Mouse (Mus musculus): ENCODE measurements around the gene Set. TPM values are rescaled to one million over a fixed set of nuclear protein-coding genes. Genes with fewer than 3 reads are reported as not detected.
"Not testable (repeated sequence)": the region's sequence is repeated elsewhere in the genome, so short reads cannot be mapped to it uniquely, and the experiment has no call there.

The Set gene
- polyA plus RNA-seq, 1 experiment = 312 TPM

DNA sequence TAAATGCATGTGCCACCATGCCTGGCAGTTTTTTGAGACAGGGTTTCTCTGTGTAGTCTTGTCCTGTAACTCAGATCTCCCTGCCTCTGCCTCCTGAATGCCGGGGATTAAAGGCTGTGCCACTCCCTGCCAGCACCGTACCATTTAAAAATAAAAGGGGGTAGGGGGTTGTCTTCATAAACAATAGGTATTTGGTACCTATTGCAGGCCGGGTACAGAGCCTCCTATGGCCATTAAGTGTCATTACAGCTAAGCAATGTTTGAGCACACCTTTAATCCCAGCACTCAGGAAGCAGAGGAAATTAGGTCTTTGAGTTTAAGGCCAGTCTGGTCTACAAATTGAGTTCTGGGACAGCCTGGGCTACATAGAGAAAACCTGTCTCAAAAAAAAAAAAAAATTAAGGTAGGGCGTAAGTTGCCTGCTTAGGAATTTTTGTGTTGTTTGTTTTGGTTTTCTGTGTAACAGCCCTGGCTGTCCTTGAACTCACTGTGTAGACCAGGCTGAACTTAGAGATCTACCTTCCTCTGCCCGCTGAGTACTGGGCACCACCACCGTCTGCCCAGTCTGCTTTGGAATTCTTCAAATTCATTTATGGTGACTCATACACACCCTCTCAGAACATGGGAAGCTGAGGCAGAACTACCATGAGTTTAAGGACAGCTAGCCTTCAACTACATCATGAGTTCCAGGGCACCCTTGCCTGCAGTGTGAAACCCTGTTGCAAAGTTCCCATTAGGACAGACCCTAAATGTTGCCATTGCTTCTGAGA, 5.0 kb upstream of the Set start:
- Histone ChIP-seq H3K4me3 (ENCODE audit: insufficient read depth, poor library complexity, severe bottlenecking) (no peak overlapping the region), H3K79me3 (ENCODE audit: low read depth) (no peaks in the 10 kb centered on the region), H3K79me2 (ENCODE audit: control insufficient read depth, insufficient read depth) (peaks cover 12% of the 10 kb centered on the region), H3K27me3 (ENCODE audit: control insufficient read depth, insufficient read depth, insufficient read length) (no peaks in the 10 kb centered on the region), H3ac (ENCODE audit: control insufficient read depth, insufficient read length, low read depth) (no peak overlapping the region), H3K36me3 (ENCODE audit: control insufficient read depth, insufficient read depth) (no peaks in the 10 kb centered on the region)
- TF ChIP-seq MYOG (IDR thresholded peaks at IDR 0.05; ENCODE audit: control insufficient read depth, extremely low read depth, insufficient read length) = no peak
- TF ChIP-seq CTCF (IDR thresholded peaks at IDR 0.05; ENCODE audit: control insufficient read depth, insufficient read depth, insufficient read length) = no peak

DNA sequence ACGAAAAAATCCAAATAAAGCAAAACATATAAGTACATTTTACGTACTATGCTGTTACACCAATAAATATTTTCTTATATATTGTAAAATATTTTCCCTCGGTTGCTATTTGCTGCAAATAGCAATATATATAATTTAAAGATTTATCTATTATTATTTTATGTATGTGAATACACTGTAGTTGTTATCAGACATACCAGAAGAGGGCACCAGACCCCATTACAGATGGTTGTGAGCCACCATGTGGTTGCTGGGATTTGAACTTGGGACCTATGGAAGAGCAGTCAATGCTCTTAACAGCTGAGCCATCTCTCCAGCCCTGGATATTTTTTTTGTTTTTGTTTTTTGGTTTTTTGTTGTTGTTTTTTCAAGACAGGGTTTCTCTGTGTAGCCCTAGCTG, 1.9 kb upstream of the Set start:
- H3K79me3 ChIP-seq (ENCODE audit: low read depth) = not testable (repeated sequence)

DNA sequence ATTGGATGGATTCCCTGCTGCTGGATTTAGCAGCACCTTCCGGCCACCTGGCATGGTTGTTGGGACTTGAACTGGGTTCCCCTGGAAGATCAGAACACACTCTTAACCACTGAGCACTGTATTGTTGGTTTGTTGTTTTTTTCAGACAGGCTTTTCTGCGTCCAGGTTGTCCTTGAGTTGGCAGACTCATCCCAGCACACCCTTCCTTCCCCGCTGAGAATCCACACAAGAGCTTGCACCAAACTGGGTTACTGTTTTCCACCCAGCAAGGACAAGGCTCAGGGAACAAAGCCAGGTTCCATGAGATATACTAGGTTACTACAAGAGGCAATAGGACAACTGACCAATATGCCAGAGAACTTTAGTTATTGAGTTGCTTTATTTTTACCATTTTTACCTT, 442 bp upstream of the Set start:
- Histone ChIP-seq H3K79me3 (ENCODE audit: low read depth) (no peaks in the 10 kb centered on the region), H3K4me3 (ENCODE audit: insufficient read depth, poor library complexity, severe bottlenecking) (no peak overlapping the region), H3K36me3 (ENCODE audit: control insufficient read depth, insufficient read depth) (no peaks in the 10 kb centered on the region), H3K79me2 (ENCODE audit: control insufficient read depth, insufficient read depth) (no peaks in the 10 kb centered on the region), H3ac (ENCODE audit: control insufficient read depth, insufficient read length, low read depth) (no peak overlapping the region), H3K27me3 (ENCODE audit: control insufficient read depth, insufficient read depth, insufficient read length) (no peaks in the 10 kb centered on the region)
- TF ChIP-seq CTCF (IDR thresholded peaks at IDR 0.05; ENCODE audit: control insufficient read depth, insufficient read depth, insufficient read length) = no peak
- no peak for TF ChIP-seq USF1 (IDR thresholded peaks at IDR 0.05; ENCODE audit: low read depth)
- no peak for TF ChIP-seq MYOG (IDR thresholded peaks at IDR 0.05; ENCODE audit: control insufficient read depth, extremely low read depth, insufficient read length)
- no peak for TF ChIP-seq CEBPB (IDR thresholded peaks at IDR 0.05; ENCODE audit: low read depth)
- no peak for TF ChIP-seq FOSL1 (IDR thresholded peaks at IDR 0.05; ENCODE audit: insufficient read depth, low read length, poor library complexity, severe bottlenecking)

More for the DNA sequence above, 1.9 kb upstream of the Set start:
- not testable (repeated sequence) for H3K27me3 ChIP-seq (ENCODE audit: control insufficient read depth, insufficient read depth, insufficient read length); H3ac ChIP-seq (ENCODE audit: control insufficient read depth, insufficient read length, low read depth); H3K36me3 ChIP-seq (ENCODE audit: control insufficient read depth, insufficient read depth); H3K4me3 ChIP-seq (ENCODE audit: insufficient read depth, poor library complexity, severe bottlenecking); H3K79me2 ChIP-seq (ENCODE audit: control insufficient read depth, insufficient read depth)

DNA sequence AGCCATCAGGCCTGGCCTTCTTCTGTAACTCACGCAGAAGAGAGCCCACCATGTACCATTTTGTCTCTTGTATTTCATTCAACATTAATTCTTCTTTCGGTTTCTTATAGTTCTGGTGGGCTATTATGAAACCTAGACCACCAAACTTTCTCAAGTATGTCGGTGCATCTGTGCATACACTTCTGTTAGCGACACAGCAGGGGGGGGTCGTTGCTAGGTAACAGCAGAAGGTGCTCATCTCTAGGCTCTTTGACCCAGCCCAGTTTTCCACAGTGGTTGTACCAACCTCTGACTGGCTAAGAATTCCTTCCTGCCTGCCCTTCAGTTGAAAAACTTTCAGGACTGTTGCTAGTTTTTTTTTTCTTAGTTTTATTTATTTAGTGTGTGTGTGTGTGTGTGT, 1.2 kb downstream of the Set start:
- Histone ChIP-seq H3K36me3 (ENCODE audit: control insufficient read depth, insufficient read depth) (no peaks in the 10 kb centered on the region), H3K4me3 (ENCODE audit: insufficient read depth, poor library complexity, severe bottlenecking) (no peak overlapping the region), H3K27me3 (ENCODE audit: control insufficient read depth, insufficient read depth, insufficient read length) (no peaks in the 10 kb centered on the region), H3K79me2 (ENCODE audit: control insufficient read depth, insufficient read depth) (peaks cover 16% of the 10 kb centered on the region), H3ac (ENCODE audit: control insufficient read depth, insufficient read length, low read depth) (no peak overlapping the region), H3K79me3 (ENCODE audit: low read depth) (peaks cover 12% of the 10 kb centered on the region)
- TF ChIP-seq CEBPB (IDR thresholded peaks at IDR 0.05; ENCODE audit: low read depth) = no peak
- no peak for TF ChIP-seq MYOG (IDR thresholded peaks at IDR 0.05; ENCODE audit: control insufficient read depth, extremely low read depth, insufficient read length)
- TF ChIP-seq MAX (IDR thresholded peaks at IDR 0.05) = no peak

DNA sequence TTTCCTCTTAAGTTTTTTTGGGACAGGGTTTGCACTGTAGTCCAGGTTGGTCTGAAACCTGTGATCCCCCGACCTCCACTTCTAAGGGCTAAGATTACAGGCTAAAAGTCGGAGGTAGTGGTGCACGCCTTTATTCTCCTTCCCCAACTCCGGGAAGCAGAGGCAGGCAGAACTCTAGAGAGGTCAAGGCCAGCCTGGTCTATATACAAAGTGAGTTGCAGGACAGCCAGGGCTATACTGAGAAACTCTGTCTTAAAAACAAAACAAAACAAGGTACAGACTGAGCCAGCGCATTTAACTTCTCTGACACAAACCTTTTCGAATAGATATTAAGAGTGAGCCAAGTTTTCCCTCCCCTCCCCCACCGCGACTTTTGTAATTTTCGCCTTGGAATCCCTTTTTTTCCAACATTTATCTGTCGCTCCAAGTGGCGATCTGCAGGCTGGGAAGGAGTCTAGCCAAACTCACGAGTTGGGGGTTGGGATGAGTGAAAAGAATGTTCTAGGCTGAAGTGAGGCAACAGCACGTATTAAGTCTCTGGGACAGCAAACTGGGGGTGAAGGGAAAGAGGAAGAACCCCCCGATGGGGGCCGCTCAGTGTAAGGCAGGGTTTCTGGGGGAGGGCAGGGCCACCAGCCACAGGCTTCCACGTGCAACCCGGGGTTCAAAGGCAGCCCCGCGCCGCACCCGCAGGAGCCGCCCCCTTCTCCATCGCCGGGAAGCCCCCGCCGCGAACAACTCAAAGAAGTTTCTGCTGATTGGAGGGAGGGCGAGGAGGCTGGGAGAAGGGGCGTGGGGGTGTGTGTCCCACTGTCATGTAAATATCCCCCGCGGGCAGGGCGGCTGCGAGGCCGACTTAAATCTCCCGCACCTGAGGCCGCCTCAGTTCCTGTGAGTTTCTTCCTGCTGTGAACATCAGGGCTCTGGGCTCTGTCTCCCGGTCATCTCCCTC, 4.3 kb downstream of the Set start:
- H3ac ChIP-seq (ENCODE audit: control insufficient read depth, insufficient read length, low read depth) = peak overlapping the region; percentile 97
- H3K4me3 ChIP-seq (ENCODE audit: insufficient read depth, poor library complexity, severe bottlenecking) = peak overlapping the region; percentile 90
- no peak for TF ChIP-seq FOSL1 (IDR thresholded peaks at IDR 0.05; ENCODE audit: insufficient read depth, low read length, poor library complexity, severe bottlenecking)
- no peak for TF ChIP-seq CTCF (IDR thresholded peaks at IDR 0.05; ENCODE audit: control insufficient read depth, insufficient read depth, insufficient read length)
- TF ChIP-seq MYOD1 (IDR thresholded peaks at IDR 0.05; ENCODE audit: control insufficient read depth, insufficient read length, low read depth) = no peak
- TF ChIP-seq CEBPB (IDR thresholded peaks at IDR 0.05; ENCODE audit: low read depth) = no peak
- TF ChIP-seq MAX (IDR thresholded peaks at IDR 0.05) = no peak
- TF ChIP-seq MYOG (IDR thresholded peaks at IDR 0.05; ENCODE audit: control insufficient read depth, extremely low read depth, insufficient read length) = no peak
- TF ChIP-seq USF1 (IDR thresholded peaks at IDR 0.05; ENCODE audit: low read depth) = no peak
- no peaks in the 10 kb centered on the region for H3K36me3 ChIP-seq (ENCODE audit: control insufficient read depth, insufficient read depth)
- H3K79me3 ChIP-seq (ENCODE audit: low read depth) = peaks cover 36% of the 10 kb centered on the region
- no peaks in the 10 kb centered on the region for H3K27me3 ChIP-seq (ENCODE audit: control insufficient read depth, insufficient read depth, insufficient read length)
- H3K79me2 ChIP-seq (ENCODE audit: control insufficient read depth, insufficient read depth) = peaks cover 46% of the 10 kb centered on the region
